Mouse (Mus musculus): ENCODE data around the gene Rock2. TPM values are rescaled to one million over a fixed set of nuclear protein-coding genes. Genes with fewer than 3 reads are reported as not detected.
"Not testable (repeated sequence)": the region's sequence is repeated elsewhere in the genome, so short reads cannot be mapped to it uniquely, and the experiment has no call there.

Rock2 gene
- total and polyA plus RNA-seq, 3 experiments = 11.2 to 80.2 (median 78.0) TPM

GRCm38 (mm10) chr12:17011100-17011870, 116.6 kb downstream of the Rock2 start, which contains the start of gene 2410004P03Rik:
Gene 2410004P03Rik, minus strand, starts transcription at chr12:17011727.
- intact Hi-C loops (cut with DNase I) = loop anchor here (1.0 to 5.0 kb wide), 3 partner anchors 184 to 294 kb away; no protein-coding TSS in a partner anchor
- WGBS = 7% methylated on average over 29 of the region's 29 CpGs

GRCm38 (mm10) chr12:17012067-17012899, 117.6 kb downstream of the Rock2 start:
- WGBS = 82% methylated on average over 2 of the region's 2 CpGs
- H3K9ac ChIP-seq (ENCODE audit: low read depth, low read length) = no peak overlapping the region
- H3K4me3 ChIP-seq = no peak overlapping the region
- peaks cover 1% of the 10 kb centered on the region; the same call in 1 of the 2 replicates for H3K27me3 ChIP-seq (ENCODE audit: control insufficient read depth, insufficient read depth, low read length)
- TF ChIP-seq CTCF (IDR thresholded peaks at IDR 0.05) (no peak), POLR2A (IDR thresholded peaks at IDR 0.05; ENCODE audit: insufficient read depth, low read depth, low read length) (no peak), EP300 (IDR thresholded peaks at IDR 0.05; ENCODE audit: insufficient read depth, low read depth, low read length) (no peak)
- H3K36me3 ChIP-seq (ENCODE audit: control insufficient read depth, insufficient read depth, low read length) = no peaks in the 10 kb centered on the region
- DNase-seq = no peak
- no peaks in the 10 kb centered on the region for H3K4me1 ChIP-seq (ENCODE audit: control insufficient read depth, insufficient read depth, low read length)
- intact Hi-C loops (cut with DNase I) = loop anchor here (5.0 kb wide), 2 partner anchors 185 to 295 kb away; no protein-coding TSS in a partner anchor
- H3K79me2 ChIP-seq (replicated peaks; ENCODE audit: control insufficient read depth, insufficient read depth, low read length) = no peaks in the 10 kb centered on the region
- H3K27ac ChIP-seq = no peak overlapping the region

More at GRCm38 (mm10) chr12:17011100-17011870, 116.6 kb downstream of the Rock2 start, which contains the start of gene 2410004P03Rik:
- no peaks in the 10 kb centered on the region for H3K4me1 ChIP-seq (ENCODE audit: control insufficient read depth, insufficient read depth, low read length)
- H3K27ac ChIP-seq = no peak within 1 kb of the TSS
- TF ChIP-seq EP300 (IDR thresholded peaks at IDR 0.05; ENCODE audit: insufficient read depth, low read depth, low read length) (no peak), POLR2A (IDR thresholded peaks at IDR 0.05; ENCODE audit: insufficient read depth, low read depth, low read length) (no peak), CTCF (IDR thresholded peaks at IDR 0.05) (peak; percentile 89)
- H3K9ac ChIP-seq (ENCODE audit: low read depth, low read length) = peak within 1 kb of the TSS; percentile 32; the same call in 1 of the 2 replicates
- peak; percentile 81 to 83 for DNase-seq
- H3K4me3 ChIP-seq = peak within 1 kb of the TSS; percentile 42
- H3K36me3 ChIP-seq (ENCODE audit: control insufficient read depth, insufficient read depth, low read length) = no peaks in the 10 kb centered on the region
- H3K79me2 ChIP-seq (replicated peaks; ENCODE audit: control insufficient read depth, insufficient read depth, low read length) = no peaks in the 10 kb centered on the region
- H3K27me3 ChIP-seq (ENCODE audit: control insufficient read depth, insufficient read depth, low read length) = peaks cover 1% of the 10 kb centered on the region; the same call in 1 of the 2 replicates

DNA sequence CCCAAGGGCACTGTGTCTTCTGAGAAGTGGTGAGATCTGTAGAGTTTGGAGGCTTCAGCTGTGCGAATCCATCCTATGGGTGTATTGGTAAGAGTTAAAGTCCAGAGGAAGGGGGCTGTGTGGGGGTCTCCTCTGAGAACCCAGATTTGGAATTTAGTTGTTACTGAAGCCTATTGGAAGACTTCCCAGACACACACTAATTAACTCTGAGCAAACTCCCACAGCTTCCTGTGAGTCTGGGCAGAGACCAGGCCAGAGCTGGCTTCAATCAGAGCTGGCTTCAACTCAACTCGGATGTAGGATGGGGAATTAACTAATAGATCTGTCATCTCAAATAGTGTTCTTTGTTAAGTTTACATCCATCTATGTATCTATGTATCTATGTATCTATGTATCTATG, 121.0 kb downstream of the Rock2 start:
- TF ChIP-seq POLR2A (IDR thresholded peaks at IDR 0.05; ENCODE audit: insufficient read depth, low read depth, low read length) (no peak), EP300 (IDR thresholded peaks at IDR 0.05; ENCODE audit: insufficient read depth, low read depth, low read length) (no peak), CTCF (IDR thresholded peaks at IDR 0.05) (no peak)
- Histone ChIP-seq H3K27me3 (ENCODE audit: control insufficient read depth, insufficient read depth, low read length) (peaks cover 1% of the 10 kb centered on the region; the same call in 1 of the 2 replicates), H3K9ac (ENCODE audit: low read depth, low read length) (no peak overlapping the region), H3K36me3 (ENCODE audit: control insufficient read depth, insufficient read depth, low read length) (no peaks in the 10 kb centered on the region), H3K79me2 (replicated peaks; ENCODE audit: control insufficient read depth, insufficient read depth, low read length) (no peaks in the 10 kb centered on the region), H3K4me1 (ENCODE audit: control insufficient read depth, insufficient read depth, low read length) (no peaks in the 10 kb centered on the region), H3K27ac (no peak overlapping the region), H3K4me3 (no peak overlapping the region)
- intact Hi-C loops (cut with DNase I) = loop anchor here (5.0 kb wide), 1 partner anchor 242 kb away; no protein-coding TSS in a partner anchor
- WGBS = 41% methylated on average over 2 of the region's 2 CpGs
- no peak for DNase-seq

GRCm38 (mm10) chr12:17018468-17018867, 123.8 kb downstream of the Rock2 start:
- Histone ChIP-seq H3K27me3 (ENCODE audit: control insufficient read depth, insufficient read depth, low read length) (peaks cover 1% of the 10 kb centered on the region; the same call in 1 of the 2 replicates), H3K36me3 (ENCODE audit: control insufficient read depth, insufficient read depth, low read length) (no peaks in the 10 kb centered on the region), H3K4me3 (no peak overlapping the region), H3K4me1 (ENCODE audit: control insufficient read depth, insufficient read depth, low read length) (no peaks in the 10 kb centered on the region), H3K79me2 (replicated peaks; ENCODE audit: control insufficient read depth, insufficient read depth, low read length) (no peaks in the 10 kb centered on the region), H3K9ac (ENCODE audit: low read depth, low read length) (no peak overlapping the region), H3K27ac (no peak overlapping the region)
- intact Hi-C loops (cut with DNase I) = loop anchor here (5.0 kb wide), 1 partner anchor 239 kb away; no protein-coding TSS in a partner anchor
- 31% methylated on average over 4 of the region's 4 CpGs for WGBS
- DNase-seq = peak in 1 of 2 experiments; percentile 73
- TF ChIP-seq EP300 (IDR thresholded peaks at IDR 0.05; ENCODE audit: insufficient read depth, low read depth, low read length) (no peak), CTCF (IDR thresholded peaks at IDR 0.05) (peak; percentile 76)

DNA sequence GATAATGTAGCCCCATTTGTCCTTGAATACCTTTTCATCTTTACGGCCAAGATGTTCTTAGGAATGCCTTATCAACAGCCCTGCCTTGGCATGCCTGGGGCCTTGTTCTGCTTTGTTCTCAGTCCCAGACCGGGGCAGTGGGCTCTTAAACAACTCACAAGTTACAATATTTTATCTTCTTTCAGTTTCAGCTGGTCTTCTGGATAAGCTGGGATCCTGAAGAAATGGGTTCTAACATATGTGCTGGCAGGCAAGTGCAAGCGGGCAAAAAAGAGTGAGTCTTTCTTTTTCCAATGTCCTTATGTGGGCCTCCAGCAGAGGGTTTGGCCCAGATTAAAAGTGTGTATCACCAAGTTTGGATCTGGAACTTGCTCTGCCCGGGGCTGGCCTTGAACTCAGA, 126.4 kb downstream of the Rock2 start:
- 74% methylated on average over 4 of the region's 4 CpGs for WGBS
- DNase-seq; H3K9ac ChIP-seq (ENCODE audit: low read depth, low read length); H3K27me3 ChIP-seq (ENCODE audit: control insufficient read depth, insufficient read depth, low read length); H3K4me1 ChIP-seq (ENCODE audit: control insufficient read depth, insufficient read depth, low read length); H3K79me2 ChIP-seq (replicated peaks; ENCODE audit: control insufficient read depth, insufficient read depth, low read length); H3K36me3 ChIP-seq (ENCODE audit: control insufficient read depth, insufficient read depth, low read length); H3K27ac ChIP-seq; H3K4me3 ChIP-seq; intact Hi-C loops (cut with DNase I): not testable (repeated sequence)
